In genomic region chr16:90453197-90453596, GRCm38 (mm10) we compare ENCODE assay signal across 9 mouse cellular contexts.
DNase-seq lines count a peak whose midpoint lies in the region; ATAC-seq lines count a peak whose summit lies in the region.
"Had no signal": no experiment of that assay in that cellular context is flagged by ENCODE, and none has a peak within 500 bp of the region (broad histone marks: within the 10 kb centered on the region; RNA-seq: fewer than 3 reads in every experiment).

No protein-coding gene starts in this region.

- peak overlapping the region; percentile 28 for H3K4me2 ChIP-seq in kidney, embryonic 15.5 days

- no peaks in the 10 kb centered on the region for H3K9me3 ChIP-seq in kidney, embryonic 15.5 days (replicated peaks)

- no peaks in the 10 kb centered on the region for H3K27me3 ChIP-seq in kidney, embryonic 15.5 days

- H3K36me3 ChIP-seq in kidney, embryonic 15.5 days, result peaks cover 37% of the 10 kb centered on the region

- 25% methylated on average over 11 of the region's 11 CpGs for WGBS in kidney, embryonic 15.5 days

- ATAC-seq in kidney, embryonic 15.5 days (replicated peaks; ENCODE audit: low FRiP score), result peak; percentile 44; the same call in 1 of the 2 replicates
- ATAC-seq in monocyte, adult 5-6 weeks (replicated peaks; ENCODE audit: insufficient number of reproducible peaks, low FRiP score, low TSS enrichment, poor library complexity, severe bottlenecking), result no peak

- H3K9ac ChIP-seq in kidney, embryonic 15.5 days, result no peak overlapping the region

- H3K4me3 ChIP-seq in kidney, embryonic 15.5 days (replicated peaks), result no peak overlapping the region
- H3K4me3 ChIP-seq: myocyte had no signal

- peak overlapping the region; percentile 89 for H3K27ac ChIP-seq in kidney, embryonic 15.5 days

- H3K4me1 ChIP-seq in kidney, embryonic 15.5 days, result peaks cover 34% of the 10 kb centered on the region

- peak; percentile 54 for DNase-seq in ovary, adult 18-20 months (ENCODE audit: low spot score)
- DNase-seq in ovary, postnatal 10 days (ENCODE audit: low spot score), result no peak
- peak; percentile 34 to 55 for DNase-seq in gastrocnemius, postnatal 4 days (ENCODE audit: low spot score in 2 of 2)
- DNase-seq in lung, postnatal 25 days (ENCODE audit: low spot score), result peak; percentile 59
- DNase-seq in liver, result no peak
- DNase-seq in layer of hippocampus, postnatal 25 days (ENCODE audit: extremely low spot score in 1 of 2, low spot score in 1 of 2), result no peak

Comparison
In these comparisons a context has a peak if more than half of its experiments do, and no peak if none do; other contexts are left out.
1. DNase-seq: peak in ovary, adult 18-20 months (single experiment), gastrocnemius, postnatal 4 days (2 of 2) and lung, postnatal 25 days (single experiment); none in ovary, postnatal 10 days (single experiment), liver (single experiment) and layer of hippocampus, postnatal 25 days (0 of 2).